Mouse (Mus musculus): ENCODE data around the gene Lpar1.

Gene Lpar1

DNA sequence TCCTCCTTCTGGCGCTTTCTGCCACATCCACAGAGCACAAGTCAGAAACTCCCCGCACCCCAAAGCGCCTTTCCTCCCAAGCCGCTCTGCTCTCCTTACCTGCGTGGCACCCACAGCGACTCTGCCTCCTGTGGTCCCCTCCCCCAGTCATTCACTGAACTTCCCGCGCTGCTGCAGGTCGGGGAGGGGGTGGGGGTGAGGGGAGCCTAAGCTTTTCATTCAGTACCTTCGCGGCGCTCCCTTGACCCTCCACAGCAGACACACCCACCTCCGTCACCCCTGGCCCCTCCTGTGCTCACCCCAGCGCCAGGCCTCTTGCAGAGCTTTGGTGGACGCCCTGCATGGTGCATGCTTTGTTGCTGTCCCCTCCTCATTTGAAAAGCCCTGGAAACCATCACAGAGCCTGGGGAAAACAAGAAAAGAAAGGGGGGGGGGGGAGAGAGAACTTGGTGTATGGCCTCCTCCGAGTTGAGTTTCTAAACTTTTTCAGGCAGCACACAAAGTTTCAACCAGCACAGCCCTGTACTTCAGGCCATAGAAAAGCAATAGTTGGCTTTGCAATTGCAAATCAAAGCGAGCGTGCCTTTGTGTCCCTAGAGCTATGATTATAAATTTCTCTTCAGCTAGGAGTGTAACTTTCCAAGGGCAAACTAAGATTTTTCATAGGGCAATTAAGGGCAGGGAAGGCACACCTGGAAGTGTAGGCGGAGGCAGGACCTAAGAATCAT lies at the start of gene Lpar1:
TSS of gene Lpar1 (minus strand) at position 268 of the 728 bp plus-strand sequence.
- DNase-seq (ENCODE audit: low spot score) = peak; percentile 20

DNA sequence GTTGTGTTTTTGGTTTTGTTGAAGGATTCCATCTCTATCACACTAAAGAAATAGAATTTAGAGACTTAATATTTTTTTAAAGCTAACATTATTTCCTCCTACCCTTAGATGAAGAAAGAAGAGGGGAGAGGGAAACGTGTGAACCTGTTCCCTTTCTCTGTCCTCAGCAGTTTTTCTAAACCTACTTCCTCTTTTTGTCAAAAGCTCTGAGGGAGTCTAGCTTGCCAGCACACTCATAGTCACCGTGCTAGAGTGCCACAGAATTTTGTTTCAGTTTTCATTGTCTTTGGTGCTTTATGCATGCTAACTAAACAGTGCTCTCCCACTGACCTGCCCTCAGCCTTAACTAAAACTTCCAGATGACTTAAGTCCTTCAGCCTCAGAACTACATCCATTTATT lies 32.2 kb upstream of the Lpar1 start:
- DNase-seq (ENCODE audit: low spot score) = no peak

DNA sequence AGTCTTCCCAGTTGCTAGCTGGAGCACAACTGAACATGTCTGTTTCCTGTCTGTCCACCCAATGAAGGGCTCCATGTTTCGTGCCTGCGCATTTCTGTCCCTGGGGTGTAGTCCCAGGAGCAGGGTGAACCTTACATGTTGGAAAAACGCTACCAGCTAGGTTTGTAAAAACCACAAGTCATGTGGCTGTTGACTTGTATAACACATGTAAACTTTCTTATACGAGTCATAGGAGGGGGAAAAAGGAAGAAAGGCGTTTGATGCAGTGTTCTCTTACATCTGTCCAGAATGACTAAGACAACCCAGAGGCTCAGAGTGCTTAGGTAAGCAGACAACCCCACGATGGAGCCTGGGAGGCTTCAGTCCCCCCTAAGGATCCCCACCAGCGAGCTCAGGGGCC lies 27.5 kb upstream of the Lpar1 start:
- DNase-seq (ENCODE audit: low spot score) = no peak

DNA sequence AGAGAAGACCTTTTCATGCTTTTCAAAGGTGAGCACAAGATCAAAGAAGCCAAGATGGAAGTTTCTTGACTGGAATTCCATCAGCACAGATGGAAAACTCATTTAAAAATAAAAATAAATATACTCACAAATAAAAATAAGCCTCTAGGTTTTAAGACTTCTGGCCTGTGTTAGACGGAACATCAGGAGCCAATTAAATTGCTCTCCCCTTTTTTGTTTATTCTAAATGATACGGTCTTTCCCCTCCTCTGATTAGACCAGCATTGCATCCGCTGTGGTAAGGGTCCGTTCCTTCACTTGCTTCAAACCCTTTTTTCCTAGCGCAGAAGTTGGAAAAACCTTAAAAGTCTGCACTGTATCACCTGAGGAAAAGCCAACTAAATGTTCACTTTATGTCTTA lies 26.8 kb upstream of the Lpar1 start:
- no peak for DNase-seq (ENCODE audit: low spot score)

DNA sequence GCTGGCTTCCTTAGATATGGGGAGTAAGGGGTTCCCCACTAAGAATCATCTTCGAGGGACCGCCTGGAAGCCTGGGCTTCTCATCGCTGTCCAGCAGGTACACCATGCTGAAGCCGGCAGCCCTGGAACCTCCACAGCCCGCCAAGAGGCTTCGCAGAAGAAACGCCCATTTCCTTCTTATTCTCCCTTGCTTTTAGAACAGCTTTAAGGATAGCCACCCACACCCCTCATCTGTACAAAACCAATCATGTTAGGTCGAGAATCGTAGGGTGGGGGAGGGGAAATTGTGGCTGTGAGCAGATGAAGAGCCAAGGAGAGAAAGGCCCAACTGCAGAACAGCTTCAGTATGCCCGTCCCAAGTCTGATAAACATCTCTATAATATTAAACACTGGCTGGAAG lies 26.4 kb upstream of the Lpar1 start:
- DNase-seq (ENCODE audit: low spot score) = no peak

DNA sequence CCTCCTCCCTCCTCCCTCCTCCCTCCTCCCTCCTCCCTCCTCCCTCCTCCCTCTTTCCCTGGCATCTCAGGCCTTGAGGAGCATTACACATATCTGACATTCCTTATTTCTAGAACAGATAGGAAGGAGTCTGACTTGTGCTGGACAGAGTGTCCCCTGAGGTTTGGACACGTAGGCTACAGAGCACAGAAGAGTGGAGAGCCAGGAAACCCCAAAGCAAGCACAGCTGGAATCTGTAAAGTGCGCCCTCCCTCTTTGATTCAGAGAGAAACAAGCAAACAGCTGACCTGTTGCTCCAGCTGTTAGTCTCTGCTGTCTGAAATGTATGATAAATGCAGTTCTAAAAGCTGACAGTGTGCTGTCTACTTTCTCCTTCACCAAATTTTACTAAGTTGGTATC lies 24.8 kb upstream of the Lpar1 start:
- DNase-seq (ENCODE audit: low spot score) = peak; percentile 39

DNA sequence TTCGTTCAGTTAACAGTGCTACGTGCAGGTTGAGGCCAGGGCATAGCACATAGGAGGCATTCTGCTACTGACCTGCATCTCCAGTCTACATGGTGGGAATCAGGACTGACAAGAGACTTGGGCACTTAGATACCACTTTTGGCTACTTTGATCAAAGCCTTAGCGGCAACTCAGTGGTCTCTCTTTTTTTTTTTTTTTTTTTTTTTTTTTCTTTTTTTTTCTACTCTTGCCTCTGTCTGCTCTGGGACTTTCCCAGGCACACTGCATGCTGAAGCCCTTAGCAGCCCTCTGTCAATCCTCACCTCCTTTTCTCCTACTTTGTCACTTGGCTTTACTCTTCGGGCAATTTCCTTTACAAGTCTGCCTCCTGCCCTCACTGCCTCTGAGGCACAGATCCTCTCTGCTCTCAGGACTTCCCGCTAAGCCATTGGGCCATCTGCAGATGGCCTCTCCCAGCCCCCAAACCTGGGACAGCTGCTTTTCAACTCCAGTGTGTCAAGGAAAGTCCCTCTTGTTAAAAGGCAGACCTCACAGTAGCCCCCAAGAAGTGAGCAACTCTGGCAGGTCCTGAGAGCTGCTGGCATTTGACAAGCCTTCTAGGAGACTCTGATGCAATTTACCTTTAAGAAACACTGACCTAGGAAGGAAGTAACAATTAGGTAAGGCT lies 23.8 kb upstream of the Lpar1 start:
- no peak for DNase-seq (ENCODE audit: low spot score)

DNA sequence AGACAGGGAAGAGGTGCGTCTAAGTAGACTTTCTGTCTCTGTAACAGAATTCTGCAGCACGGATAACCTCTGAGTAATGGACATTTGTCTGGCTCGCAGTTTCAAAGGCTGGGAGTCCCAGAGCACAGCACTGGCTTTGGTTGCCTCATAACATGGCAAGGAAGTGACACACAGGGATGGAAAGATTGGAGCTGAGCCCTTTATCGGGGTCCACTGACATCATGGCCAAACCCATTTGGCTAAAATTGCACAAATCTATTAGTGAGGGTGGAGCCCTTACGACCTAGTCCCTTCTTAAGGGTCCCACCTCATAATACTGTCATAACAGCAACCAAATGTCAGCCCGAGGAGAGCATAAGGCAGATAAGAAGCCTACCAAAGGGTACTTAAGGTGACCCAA lies 22.1 kb upstream of the Lpar1 start:
- no peak for DNase-seq (ENCODE audit: low spot score)

DNA sequence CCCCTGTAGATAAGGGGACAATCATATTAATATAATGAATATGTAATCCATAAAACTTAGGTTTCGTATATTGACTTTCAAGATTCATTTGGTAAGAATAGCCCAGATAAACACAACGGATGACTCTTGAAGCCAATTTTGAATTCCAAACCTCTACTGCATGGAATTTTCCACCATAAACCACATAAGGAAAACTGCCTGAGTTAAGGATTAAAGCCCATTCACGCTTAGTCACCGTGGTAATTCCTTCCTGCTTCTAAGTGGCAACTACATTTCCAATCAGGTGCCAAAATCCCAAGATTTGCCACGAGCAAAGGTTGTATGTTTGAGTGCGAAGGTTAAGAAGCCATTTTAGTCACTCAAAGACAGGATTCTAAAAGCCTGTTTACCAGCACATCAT lies 20.3 kb upstream of the Lpar1 start:
- DNase-seq (ENCODE audit: low spot score) = no peak

DNA sequence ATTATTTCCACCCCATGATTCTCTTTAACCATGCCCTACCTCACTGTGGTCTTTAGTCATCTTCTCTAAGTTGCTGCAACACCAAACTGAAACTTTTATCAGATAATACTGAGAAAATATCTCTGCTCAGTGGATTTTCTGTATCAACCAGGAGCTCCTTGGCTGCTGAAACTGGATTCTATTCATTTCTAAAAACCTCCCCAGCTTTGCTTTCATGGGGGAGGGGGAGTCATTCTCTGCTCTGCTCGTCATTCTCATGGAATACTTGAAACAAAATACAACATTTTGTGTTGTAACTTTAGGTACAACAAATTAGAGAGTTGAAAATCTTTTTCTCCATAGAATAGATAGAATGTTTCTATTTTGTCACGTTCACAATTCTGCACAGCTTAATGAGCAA lies 18.7 kb upstream of the Lpar1 start:
- peak; percentile 65 for DNase-seq (ENCODE audit: low spot score)

DNA sequence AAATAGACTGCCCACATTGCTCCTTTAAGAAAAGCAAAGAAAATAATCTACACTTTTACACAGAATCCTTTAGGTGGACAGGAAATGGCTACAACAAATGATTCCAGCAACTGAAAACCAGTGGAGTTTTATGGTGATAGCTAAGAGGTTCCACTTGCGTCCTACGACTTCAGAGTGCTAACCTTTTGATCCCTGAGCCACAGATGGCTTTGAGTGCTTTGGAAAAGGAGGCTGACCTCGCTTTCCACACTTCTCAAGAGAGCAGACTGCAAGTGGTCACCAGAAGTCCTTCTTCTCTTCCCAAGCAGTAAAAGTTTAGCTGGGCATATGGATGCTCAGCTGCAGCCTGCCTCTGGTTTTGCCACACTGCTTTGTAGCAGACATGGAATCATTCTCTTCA lies 18.0 kb upstream of the Lpar1 start:
- DNase-seq (ENCODE audit: low spot score) = no peak

DNA sequence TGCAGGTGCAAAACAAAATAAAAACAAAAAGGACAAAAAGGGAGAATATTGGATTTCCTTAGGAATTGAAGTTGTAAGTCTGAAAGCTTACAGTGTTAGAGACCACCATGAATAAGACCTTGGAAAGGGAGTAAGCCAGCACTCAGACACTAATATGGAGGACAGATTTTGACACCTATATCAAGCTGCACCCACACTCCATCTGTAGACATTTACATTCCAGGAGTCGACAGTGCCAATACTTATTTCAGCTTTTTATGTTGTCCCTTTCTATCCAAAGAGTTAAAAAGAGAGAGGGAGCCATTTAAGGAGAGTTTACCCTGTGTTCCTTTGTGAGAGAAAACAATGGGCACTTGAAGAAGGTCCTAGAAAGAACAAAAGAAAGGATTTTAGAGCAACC lies 17.5 kb upstream of the Lpar1 start:
- DNase-seq (ENCODE audit: low spot score) = no peak

DNA sequence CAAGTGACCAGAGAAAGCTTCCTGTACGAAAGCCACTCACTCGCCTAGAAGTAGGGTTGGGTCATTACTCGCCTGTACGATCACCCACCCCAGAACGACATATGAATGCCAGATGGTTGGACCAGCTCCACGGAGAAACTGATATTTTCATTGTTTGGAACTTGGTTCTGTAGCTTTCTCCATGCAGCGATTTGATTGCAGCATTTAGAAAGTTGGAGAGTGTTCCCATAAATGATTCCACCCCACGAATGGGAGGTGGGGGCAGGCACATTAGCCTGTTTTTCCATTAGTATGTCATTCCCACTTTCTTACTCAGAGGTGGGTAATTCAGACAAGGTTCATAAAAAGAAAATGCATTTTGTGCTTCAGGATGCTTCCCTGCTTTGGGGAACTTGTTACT lies 14.8 kb upstream of the Lpar1 start:
- no peak for DNase-seq (ENCODE audit: low spot score)

DNA sequence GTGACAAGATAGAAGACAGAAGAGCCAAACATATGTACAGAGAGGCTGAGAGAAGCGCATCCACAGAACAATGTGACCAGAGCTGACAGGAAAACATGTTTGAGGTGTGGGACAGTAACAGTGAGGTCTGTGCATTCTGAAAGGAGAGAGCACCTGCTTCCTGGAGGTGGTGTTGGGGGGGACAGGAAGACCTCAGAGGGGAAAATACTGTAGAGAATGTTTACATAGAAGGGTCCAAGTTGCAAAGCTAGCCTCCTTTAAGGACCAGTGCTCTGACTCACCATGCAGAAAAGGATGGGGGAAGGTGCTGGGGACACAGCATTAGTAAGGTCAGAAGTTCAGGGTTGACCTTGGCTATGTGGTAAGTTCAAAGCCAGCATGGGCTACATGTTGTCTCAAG lies 9.1 kb upstream of the Lpar1 start:
- DNase-seq (ENCODE audit: low spot score) = no peak

DNA sequence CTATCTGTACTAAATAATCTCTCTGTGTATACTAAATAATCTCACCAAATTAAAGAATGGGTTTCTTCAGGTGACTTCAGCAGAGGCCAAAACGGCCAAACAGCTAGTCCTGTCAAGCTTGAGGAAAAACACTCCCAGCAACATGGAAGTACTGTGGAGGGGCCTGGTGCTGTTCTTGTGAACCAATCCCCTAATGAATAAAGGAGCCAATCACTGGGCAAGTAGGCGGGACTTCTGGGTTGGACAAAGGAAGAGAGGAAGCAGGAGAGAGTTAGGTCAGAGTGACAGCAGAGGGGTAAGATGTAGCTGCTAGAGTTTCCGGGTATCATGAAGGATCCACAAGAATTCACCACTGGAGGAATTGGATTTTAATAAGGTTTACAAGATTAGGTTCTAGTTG lies 3.3 kb upstream of the Lpar1 start:
- no peak for DNase-seq (ENCODE audit: low spot score)

DNA sequence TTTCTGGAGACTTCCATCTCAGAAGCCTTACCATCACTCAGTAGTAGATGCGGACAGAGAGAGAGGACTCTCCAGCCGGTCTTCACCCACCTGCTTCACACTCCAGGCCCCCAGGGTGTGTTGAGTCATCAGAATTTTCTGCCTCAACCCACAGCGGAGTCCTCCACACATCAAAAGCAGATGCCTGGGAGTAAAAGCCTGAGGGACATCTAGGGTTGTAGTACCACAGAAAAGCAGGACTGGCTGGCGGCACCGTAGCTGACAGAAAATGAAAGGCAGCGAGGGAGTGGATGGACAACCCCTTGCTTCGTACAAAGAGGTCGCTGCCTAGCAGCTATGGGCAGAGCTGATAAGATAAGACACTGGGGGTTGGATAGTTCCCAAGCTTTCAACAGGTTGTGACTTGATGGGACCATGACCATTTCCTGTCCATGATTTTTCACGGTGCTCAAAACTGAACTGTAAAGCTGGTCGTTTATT lies 701 bp upstream of the Lpar1 start:
- no peak for DNase-seq (ENCODE audit: low spot score)

DNA sequence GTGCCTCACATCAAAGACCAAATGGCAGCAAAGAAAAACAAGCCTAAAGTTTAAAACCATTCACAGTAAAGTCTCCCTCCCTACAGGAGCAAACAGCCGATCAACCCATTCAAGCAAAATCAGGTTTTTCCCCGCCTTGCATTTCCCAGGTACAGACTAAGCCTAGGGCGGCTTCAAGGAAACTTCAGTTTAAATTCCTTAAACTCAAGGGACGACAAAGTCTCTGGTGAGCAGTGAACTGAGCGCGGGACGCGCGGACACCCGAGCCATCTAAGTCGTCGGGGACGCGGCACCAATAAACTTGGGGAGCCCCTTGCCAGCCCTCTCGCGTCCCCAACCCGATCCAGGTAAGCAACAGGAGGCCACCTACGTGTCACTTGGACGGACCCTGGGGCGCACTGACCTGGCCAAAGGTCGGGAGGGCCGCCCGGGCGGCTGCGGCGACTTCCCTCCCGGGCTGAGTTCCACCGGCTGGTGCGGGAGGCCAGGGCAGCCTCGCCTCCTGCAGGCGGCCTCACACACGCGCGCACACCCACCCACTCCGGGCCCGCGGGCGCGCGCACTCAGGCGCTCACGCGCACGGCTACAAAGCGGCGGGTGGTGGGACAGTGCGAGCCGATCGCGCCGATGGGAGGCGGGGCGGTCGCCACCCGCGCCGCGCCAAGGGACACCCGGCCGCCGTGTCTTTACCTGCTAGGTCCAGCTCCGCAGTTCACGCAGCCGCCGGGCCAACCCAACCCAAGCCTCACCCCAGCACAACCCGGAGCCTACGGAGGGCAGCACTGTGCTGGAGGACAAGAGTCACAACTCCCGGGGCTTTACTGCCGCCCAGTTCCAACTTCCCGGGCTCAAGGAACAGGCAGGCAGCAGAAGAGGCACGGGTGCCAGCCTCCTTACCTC lies 717 bp downstream of the Lpar1 start:
- peak; percentile 67 for DNase-seq (ENCODE audit: low spot score)

DNA sequence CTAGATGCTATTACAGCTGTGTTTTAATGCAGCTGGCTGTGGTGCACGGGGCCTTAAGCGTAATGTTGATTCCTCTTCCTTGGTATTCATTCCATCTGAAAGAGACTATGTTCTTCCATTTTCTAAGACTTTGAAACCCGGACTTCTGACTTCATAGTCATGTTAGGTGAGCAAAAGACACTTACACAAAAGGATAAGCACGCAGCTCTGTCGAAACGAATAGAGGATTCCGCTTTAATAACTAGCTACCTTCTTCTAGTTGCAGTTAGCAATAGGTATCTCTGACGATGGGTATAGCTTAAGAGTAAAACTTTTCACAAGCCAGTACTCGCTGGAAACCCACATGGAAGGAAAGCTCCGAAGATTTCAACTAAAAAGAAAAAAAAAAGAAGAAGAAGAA lies 1.5 kb downstream of the Lpar1 start:
- no peak for DNase-seq (ENCODE audit: low spot score)

DNA sequence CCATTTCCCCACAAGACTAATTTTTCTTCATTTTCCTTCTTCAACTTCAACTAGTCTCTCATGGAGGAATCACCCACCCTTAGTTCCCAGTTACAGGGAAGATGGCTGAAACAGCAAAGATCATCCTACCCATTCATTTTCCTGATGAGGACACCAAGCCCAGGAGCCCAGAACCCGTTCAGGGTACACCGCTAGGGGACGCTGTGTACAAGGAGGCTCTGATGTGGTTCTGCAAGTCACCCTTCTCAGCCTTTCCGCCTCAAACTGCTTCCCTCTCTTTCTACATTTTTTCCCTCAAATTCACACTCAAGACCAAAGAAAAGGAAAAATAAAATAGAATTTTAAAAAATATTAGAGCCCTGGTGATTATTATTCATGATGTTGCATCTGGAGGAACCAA lies 1.9 kb downstream of the Lpar1 start:
- peak; percentile 77 for DNase-seq (ENCODE audit: low spot score)

DNA sequence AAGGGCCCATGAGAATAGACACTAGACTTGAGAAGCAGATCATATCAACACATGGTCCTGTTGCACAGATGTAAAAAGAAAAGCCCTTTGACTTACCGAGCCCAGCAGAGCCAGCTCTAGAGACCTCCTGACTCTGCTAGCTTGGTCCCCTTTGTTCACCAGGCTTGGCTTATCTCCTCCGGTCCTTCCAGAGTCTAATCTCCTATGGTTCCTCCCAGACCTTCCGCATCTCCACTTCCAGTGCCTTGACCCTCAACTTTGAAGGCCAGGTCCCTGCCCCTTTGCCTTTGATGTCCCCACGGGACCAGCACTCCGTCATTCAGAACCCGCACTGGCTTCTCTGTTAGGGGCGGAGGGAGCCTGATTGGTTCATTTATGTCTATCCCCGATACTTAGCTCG lies 6.0 kb downstream of the Lpar1 start:
- DNase-seq (ENCODE audit: low spot score) = no peak

DNA sequence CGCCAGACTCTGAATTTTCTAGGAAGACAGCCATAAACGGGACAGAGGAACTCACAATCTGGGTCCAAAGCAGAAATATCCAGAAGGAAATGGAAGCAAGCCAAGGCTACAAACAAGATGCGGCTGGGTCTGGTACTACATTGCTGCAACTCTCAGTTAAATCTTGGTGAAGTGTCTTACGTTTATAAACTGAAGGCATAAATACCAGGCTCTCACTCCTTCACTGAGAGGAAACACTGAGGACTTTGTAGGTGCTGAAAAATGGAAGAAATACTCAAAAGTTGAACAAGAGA lies 6.5 kb downstream of the Lpar1 start:
- DNase-seq (ENCODE audit: low spot score) = no peak

DNA sequence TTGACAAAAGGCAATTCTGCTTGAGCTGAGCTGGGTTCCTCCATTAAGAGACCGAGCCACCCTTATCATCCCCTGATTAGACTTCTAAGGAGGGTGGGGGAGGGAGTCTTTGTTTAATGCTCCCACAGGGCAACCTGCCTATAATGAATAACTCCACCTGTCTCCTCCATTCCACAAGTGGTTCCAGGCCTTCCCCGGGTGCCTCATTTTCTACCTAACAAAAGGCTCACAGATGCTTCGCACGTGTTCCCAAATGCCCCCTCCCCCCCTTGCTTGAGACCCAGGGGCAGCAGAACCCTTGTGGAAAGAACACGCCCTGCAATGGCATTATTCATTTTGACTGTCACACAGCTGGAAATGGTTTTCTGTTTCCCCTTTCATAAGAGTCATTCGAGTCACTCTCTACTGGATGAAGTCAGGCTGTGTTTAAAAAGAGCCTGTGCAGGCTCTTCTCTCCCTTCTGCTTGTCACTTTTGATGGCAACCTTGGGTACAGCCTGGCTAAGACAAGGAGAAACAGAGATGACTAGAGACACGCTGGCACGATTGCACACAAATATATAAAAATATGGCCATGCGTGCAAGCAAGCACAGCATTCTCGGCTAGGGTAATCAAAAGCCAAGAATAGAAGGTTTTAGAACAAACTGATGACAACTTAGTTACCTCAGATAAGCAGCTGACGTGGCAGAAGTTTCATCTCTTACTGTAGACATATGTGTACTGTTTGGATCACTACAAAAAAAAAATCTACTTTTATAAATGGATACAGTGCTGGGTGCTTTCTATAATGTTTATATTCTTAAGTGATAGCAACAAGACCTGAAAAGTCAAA lies 7.0 kb downstream of the Lpar1 start:
- DNase-seq (ENCODE audit: low spot score) = no peak

Data from testis, postnatal 14 days (tissue).